Mouse (Mus musculus) kidney, postnatal 4 days (tissue): ENCODE results near the gene Vmn1r194.
"Not testable (repeated sequence)": the region's sequence is repeated elsewhere in the genome, so short reads cannot be mapped to it uniquely, and the experiment has no call there.

ENCODE experiments used
- DNase-seq, 2 experiments: peaks; one replicate each; pipeline ENCODE4 v3.0.0; 2021; ENCODE audit warnings: mixed read lengths in 2 of 2

Gene Vmn1r194

GRCm38 (mm10) chr13:22243915-22244314 lies at the start of gene Vmn1r194:
TSS of gene Vmn1r194 (plus strand) at chr13:22244215.
- no peak for DNase-seq

GRCm38 (mm10) chr13:22223060-22223459 lies 21.0 kb upstream of the Vmn1r194 start, which contains the start of gene Vmn1r193:
TSS of gene Vmn1r193 (minus strand) at chr13:22223160.
- not testable (repeated sequence) for DNase-seq

DNA sequence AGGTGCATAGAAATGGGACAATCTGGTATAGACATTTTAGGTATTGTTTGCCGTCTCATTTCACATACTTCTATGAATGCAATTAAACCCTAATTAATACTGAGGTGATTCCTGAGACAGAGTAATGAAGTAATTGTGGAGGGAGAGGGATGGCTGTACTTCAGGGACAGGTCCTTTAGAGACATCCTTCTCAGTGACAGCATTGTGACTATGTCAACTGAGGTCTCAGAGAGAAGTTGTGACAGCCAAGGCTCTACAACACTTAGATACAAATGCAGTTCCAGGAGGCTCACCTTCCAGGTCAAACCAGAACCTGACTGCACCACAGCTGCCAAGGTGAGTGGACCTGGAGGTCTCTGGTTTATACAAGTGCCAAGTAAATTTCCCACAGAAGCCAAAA lies 26.2 kb downstream of the Vmn1r194 start, which contains the start of gene Vmn1r195:
Gene Vmn1r195 (plus strand): TSS at position 301 of the 400 bp plus-strand sequence.
- not testable (repeated sequence) for DNase-seq

GRCm38 (mm10) chr13:22271721-22272120 lies 27.7 kb downstream of the Vmn1r194 start:
- DNase-seq: no peak

- DNase-seq: no peak
These were observed 40.6 kb downstream of the Vmn1r194 start for GRCm38 (mm10) chr13:22284578-22284977.

GRCm38 (mm10) chr13:22289620-22290019 lies 45.6 kb downstream of the Vmn1r194 start, which contains the start of gene Vmn1r196:
TSS of gene Vmn1r196 (plus strand) at chr13:22289920.
- DNase-seq: no peak
